Mouse (Mus musculus): Measurements from ENCODE around the gene Agxt. TPM values are rescaled to one million over a fixed set of nuclear protein-coding genes. Genes with fewer than 3 reads are reported as not detected.
A peak's percentile ranks its signal among the peaks of the same experiment; 100 is the strongest.

Gene Agxt
- total RNA-seq, 2 experiments from 2014 or later: not detected

DNA sequence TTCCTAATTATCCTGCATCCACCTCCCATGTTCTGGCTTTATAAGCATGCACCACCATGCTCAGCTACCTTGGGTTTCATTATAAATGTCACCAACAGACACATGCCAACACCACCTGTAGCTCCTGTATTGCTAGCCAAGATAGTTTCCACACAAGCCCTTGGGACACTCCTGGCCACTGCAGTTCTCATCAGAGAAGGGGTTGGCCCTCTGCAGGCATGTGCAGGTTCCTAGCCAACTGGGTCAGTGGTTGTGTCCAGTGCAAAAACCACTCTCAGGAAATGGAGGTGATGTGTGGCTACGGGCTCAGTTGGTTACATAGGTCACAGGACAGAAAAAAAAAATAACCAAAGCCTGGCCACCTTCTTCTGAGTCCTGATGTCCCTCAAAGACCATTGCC lies 7.8 kb downstream of the Agxt start:
- no peak for ATAC-seq (replicated peaks; ENCODE audit: low FRiP score, poor library complexity, severe bottlenecking)

GRCm38 (mm10) chr1:93144176-93144575 lies 9.1 kb downstream of the Agxt start:
- ATAC-seq (replicated peaks; ENCODE audit: low FRiP score, poor library complexity, severe bottlenecking): no peak

DNA sequence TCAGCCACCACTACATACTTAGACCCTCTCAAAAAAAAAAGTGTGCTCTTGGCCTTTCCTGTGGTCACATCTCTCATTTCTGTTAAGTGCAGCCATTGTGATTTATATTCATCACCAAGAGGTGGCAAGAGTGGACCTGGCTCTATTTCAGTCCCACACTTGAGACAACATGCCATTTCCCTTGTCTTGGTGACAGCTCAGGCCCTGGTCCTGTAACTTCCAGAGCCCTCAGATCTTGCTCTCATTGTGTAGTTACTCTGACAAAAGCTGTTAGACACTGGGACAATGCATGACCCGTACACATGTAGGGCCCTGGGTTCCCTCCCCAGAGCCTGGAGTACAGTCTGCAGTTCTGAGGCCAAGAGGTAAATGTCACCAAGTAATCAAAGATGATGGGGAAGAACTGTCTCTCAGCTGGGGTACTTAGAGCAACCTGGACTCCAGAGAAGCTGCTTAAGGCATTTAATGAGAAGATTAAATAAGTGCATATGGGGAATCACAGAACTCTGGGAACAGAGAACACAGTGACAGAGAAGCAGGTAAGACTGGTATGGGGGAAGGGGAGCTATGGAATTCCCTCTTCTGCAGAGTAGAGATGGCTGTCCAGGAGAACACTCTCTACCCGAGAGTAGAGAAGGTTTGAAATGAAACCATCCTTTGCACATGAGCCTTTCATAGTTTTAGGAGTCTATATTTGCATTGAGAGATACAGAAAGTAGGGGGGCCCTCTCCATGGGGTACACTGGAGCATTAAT lies 16.0 kb downstream of the Agxt start:
- no peak for ATAC-seq (replicated peaks; ENCODE audit: low FRiP score, poor library complexity, severe bottlenecking)

- ATAC-seq (replicated peaks; ENCODE audit: low FRiP score, poor library complexity, severe bottlenecking): no peak
Observed at GRCm38 (mm10) chr1:93157566-93157965, 22.5 kb downstream of the Agxt start.

DNA sequence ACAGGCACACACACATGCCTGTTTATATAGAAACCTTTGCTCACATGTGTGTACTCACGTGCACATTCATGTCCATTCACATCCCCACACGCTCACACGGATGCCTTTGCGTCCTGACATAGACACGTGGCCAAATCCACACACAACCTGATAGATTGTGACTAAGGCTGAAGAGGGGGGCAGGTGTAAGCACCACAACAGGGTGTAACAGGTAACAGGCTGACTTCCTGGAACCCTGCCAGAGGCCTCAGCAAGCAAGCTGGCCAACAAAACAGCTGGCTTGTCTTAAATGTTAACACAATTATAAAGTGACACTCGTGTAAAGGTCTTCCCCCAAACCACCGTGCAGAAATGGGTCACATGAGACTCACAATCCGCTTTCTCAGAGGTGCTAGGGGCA lies 23.9 kb downstream of the Agxt start:
- ATAC-seq (replicated peaks; ENCODE audit: low FRiP score, poor library complexity, severe bottlenecking): no peak

GRCm38 (mm10) chr1:93159566-93160500 lies 24.8 kb downstream of the Agxt start:
- no peak for ATAC-seq (replicated peaks; ENCODE audit: low FRiP score, poor library complexity, severe bottlenecking)

- no peak for ATAC-seq (replicated peaks; ENCODE audit: low FRiP score, poor library complexity, severe bottlenecking)
Observed at GRCm38 (mm10) chr1:93160501-93161133, 25.6 kb downstream of the Agxt start, which contains the start of gene 2310007B03Rik. 2310007B03Rik (minus strand) TSS chr1:93160948.

GRCm38 (mm10) chr1:93161350-93161749 lies 26.3 kb downstream of the Agxt start:
- ATAC-seq (replicated peaks; ENCODE audit: low FRiP score, poor library complexity, severe bottlenecking): no peak

- ATAC-seq (replicated peaks; ENCODE audit: low FRiP score, poor library complexity, severe bottlenecking): no peak
Observed at GRCm38 (mm10) chr1:93161921-93162320, 26.9 kb downstream of the Agxt start.

DNA sequence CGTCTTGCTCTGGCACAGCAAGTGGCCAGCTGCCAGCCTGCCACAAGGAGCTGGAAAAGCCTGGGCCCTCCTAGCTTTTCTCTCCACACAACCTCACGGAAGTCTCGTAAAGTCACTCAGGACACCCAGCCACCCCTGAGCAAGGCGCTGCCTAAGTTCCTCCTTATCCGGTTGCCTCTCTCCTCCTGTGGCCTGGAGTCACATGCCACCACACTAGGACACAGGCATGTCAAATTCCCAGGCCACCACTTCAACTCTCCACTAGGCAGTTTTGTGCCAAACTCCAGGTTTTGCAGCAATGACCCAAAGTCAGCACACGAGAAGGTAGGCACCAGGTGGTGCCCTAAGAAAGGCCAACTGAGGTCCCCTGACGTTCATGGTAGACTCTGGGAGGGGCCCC lies 27.5 kb downstream of the Agxt start:
- no peak for ATAC-seq (replicated peaks; ENCODE audit: low FRiP score, poor library complexity, severe bottlenecking)

GRCm38 (mm10) chr1:93165447-93165846 lies 30.4 kb downstream of the Agxt start:
- ATAC-seq (replicated peaks; ENCODE audit: low FRiP score, poor library complexity, severe bottlenecking): no peak

DNA sequence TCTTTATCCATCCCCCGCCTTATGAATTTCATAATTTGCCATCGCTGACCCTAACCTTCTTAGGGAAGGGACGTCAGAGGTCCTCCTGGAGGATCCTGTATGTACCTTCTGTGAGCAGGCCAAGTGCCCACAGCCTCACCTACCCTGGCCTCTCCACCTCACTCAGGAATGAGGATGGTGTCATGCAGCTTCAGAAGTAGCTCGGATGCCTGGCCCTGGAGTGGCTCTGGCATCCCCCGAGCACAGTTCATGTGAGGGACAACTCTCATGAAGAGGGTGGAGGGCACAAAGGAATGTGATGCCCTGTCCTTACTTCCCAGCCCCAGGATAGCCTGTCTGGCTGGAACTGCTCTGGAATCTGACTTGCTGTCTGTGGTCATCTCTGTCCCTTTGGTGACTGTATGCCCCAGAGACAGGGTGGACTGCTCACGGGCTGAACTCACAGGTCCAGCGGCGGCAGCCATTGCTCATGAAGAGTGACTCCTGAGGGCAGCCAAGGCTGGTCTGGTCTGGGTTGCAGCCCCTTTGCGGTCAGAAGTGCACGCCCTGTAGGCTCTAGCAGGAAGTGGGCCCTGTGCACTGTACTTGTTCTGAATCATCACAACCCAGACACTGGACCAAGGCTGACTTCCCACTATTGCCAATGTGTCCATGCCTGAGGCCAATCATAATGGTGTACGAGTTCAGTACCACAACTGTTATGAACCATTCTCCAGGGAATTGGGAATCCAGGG lies 31.5 kb downstream of the Agxt start:
- ATAC-seq (replicated peaks; ENCODE audit: low FRiP score, poor library complexity, severe bottlenecking): no peak

- ATAC-seq (replicated peaks; ENCODE audit: low FRiP score, poor library complexity, severe bottlenecking): no peak
Observed at GRCm38 (mm10) chr1:93168295-93168775, 33.3 kb downstream of the Agxt start, which contains the start of gene Crocc2. Crocc2 (plus strand) TSS chr1:93168725.

GRCm38 (mm10) chr1:93173665-93174064 lies 38.6 kb downstream of the Agxt start:
- no peak for ATAC-seq (replicated peaks; ENCODE audit: low FRiP score, poor library complexity, severe bottlenecking)

- ATAC-seq (replicated peaks; ENCODE audit: low FRiP score, poor library complexity, severe bottlenecking): 0 out of 2 replicates have a peak, but pooled peaks have one; percentile 53
Observed at GRCm38 (mm10) chr1:93174399-93174798, 39.4 kb downstream of the Agxt start.

DNA sequence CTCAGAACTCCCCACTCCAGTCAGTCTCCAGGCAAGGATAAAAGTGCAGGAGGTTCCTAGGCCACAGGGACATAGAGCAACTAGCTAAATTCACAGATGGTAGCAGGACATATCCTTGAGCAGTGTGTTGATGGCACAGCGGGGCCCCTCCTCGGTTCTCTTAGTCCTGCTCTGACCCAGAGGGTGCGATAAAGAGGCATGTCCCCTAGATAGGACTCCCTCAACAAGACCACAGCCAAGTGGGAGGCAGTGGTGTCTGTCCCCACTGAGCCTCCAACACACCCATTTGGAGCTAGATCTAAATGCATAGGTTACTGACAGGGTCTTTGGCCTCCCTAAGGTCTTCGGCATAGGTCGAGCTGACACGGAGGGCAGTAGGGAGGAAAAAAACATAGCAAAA lies 40.8 kb downstream of the Agxt start:
- ATAC-seq (replicated peaks; ENCODE audit: low FRiP score, poor library complexity, severe bottlenecking): no peak

- ATAC-seq (replicated peaks; ENCODE audit: low FRiP score, poor library complexity, severe bottlenecking): no peak
Observed at GRCm38 (mm10) chr1:93176525-93177332, 41.7 kb downstream of the Agxt start.

DNA sequence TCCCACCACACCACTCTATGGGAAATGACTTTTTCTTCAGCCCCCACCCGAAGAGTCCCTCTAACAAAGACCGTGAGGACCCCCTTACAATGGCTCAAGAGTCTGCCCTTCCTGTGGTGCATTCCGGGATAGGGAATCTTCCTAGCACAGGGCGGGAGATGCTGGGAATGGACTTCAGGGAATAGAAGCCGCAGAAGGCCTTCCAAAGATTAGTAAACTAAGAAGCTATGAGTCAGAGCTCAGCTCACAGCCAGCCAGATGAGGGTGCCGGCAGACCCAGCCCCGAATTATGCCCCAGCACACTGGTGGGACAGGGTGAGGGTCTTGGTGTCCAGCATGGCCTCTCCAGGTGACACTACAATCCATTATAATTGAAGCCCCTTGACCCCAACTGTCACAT lies 47.2 kb downstream of the Agxt start:
- ATAC-seq (replicated peaks; ENCODE audit: low FRiP score, poor library complexity, severe bottlenecking): no peak

Measured in erythroid progenitor cell, adult 5-6 weeks (primary cell).